Mouse (Mus musculus) T-cell, adult 66 days (primary cell): Measurements from ENCODE around the gene Aunip. TPM values are rescaled to one million over a fixed set of nuclear protein-coding genes. Genes with fewer than 3 reads are reported as not detected.

ENCODE experiments used
- total RNA-seq, 2 experiments: library from RNA; stranded (reverse); gene quantifications; 3 replicates in 1 of 2; 4 replicates in 1 of 2; pipeline ENCODE4 v1.2.4; 2023

Aunip gene
- total RNA-seq = under 1 TPM in 1 of 2 experiments, not detected in 1; 0.87 TPM

DNA sequence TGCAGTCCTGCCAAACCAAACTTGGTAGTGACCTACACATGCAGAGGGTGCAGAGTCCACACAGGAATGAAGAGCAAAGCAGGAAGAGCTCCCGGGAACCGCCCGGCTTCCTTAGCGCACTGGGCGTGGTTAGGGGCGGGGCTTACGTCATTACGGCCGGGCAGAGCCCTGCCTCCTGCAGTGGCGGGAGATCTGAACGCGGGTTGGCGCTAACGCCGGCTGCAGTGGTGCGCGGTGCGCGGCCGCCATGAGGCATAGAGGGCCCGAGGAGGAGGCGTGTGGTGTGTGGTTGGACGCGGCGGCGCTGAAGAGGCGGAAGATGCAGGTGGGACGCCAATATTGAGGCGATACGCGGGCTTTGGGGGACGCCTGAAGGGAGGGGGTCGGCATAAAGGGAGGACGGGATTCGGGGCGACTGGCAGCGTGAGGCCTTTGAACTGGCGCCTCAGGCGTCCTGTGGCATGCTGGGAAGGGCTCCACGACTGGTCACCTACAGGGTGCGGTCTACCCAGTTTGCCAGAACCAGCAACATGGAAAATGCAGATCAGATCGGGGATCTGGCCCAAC lies at the start of gene Aunip:
Aunip (plus strand) TSS at position 155 of the 567 bp plus-strand sequence.

DNA sequence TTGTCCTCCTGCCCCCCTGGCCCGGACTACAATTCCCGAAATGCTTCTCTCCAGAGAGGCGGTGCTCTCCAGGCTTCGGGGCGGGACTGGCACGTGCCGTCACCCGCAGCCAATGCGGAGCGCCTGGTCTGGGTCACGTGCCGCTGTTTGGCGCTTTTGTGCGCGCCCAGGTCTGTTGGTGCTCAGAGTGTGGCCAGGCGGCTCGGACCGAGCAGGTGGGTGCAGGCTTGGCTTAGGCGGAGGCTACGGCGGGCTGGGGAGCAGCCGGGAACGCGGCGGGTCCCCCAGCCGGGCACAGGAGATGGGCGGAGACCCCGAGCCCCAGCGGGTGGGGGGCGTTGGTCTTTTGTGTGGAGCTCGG lies 42.6 kb upstream of the Aunip start, which contains the start of gene Stmn1:
Stmn1 (plus strand) TSS at position 106 of the 361 bp plus-strand sequence.

DNA sequence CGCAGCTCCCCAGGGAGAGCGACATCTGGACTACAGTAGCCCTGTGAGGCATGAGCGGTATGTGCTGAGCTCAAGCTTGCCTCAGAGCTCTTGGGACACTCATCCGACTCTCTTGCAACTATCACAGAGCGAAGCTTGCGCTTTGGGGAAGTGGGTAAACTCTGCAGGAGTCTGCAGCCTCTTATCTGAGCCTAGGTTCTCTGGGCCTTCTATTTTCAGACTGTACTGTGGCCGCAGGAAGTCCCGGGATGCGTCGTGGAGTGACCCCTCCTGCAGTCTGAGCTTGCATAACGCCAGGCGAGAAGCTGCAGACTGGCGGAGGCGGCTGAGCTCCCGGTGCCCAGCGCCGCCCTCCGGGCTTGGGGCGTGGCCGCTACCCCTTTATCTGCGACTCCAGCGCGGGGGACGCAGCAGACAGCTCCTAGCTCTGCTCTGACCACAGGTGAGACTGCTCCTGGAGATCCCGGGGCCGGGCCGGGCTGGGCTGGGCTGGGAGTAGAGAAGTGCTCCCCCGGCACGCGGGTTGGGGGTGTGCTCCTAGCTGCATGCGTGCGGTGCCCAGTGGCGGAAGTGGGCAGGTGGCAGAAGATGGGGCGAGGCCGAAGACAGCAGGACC lies 14.1 kb upstream of the Aunip start, which contains the start of gene Paqr7:
Paqr7 (plus strand) TSS at position 103 of the 616 bp plus-strand sequence.

DNA sequence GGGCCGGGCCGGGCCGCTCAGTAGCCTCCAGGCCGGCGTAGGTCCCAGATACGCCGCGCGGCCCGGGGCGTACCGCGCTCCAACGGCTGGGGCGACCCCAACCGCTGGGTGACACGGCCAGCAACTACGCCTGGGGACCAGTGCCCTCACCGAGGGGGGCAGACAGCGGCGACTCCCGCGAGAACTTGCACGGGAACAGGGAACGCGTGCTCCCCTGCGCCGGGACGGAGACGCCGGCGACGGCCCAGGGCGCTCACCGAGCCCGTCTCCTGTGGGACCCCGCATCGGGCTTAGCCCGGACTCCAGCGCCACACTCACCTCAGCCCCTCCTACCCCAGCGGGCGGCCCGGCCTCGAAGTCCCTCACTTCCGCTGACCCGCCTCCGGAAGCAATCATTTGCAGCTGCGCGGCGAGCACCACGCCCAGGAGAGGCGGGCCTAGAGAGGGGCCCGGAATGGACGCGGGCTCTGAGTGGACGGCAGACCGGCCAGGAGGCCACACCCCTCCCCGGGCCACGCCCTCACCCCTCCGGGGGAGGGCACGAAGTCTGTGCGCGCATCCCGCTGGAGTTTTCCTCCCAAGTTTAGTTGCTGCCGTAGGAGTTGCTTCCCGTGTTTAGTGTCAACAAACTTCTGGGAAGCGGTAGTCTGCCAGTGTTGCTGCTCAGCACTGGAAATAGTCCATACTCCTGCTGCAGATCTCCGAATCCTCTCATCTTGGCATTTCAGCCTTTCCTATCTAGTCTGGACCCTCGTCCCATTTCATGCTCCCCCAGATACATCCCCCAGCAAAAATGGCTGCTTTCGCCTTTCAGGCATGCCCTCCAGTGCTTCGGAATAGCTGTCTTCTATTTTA lies 24.4 kb downstream of the Aunip start, which contains the start of gene Mtfr1l:
Mtfr1l (minus strand) TSS at position 456 of the 855 bp plus-strand sequence.

DNA sequence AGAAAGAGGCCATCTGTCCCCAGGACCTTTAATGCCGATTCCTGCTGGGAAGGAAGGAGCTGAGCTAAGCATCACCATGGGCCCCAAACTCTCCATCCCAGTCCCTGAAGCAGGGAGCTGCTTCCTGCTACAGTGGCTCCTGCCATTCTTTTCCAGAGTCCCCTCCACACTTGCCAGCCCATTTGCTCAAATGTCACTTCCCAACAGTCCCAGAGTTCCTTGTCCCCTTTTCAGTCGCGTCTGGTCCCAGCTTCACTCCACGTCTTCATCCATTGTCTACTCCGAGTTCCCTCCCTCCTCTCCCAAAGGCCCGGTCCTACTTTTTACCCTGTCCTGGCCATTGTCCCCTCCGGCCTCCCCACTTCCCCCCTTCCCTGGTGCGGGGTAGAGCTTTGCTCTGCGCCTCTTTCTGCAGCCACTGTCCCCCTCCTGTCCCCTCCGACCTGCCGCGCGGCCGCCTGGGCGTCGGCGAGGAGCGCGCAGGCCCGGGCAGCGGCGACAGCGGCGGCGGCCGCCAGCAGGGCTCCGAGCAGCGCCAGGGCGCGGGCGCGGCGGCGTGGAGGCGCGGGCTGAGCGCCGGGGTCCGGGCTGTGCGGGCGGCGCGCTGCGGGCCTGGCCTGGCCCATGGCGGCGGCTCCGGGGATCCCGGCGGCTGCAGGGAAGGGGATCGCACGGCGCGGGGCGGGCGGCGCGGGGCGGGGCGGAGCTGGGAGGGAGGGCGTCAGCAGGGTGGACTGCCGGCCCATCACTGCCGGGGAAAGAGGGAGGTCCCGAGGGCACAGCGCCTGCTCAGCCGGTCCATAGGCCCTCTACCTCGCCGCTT lies 40.9 kb downstream of the Aunip start, which contains the start of gene Selenon:
Selenon (minus strand) TSS at position 673 of the 823 bp plus-strand sequence.

Other genes with a start within 250 kb of the Aunip start
- 10 to 100 TPM; 13.4 to 15.6 TPM for gene Pdik1l, start 223.1 kb upstream of the Aunip start, total RNA-seq
- not detected for gene Trim63, start 195.9 kb upstream of the Aunip start, total RNA-seq
- not detected for gene Slc30a2, start 167.8 kb upstream of the Aunip start, total RNA-seq
- gene Extl1, start 127.1 kb upstream of the Aunip start, total RNA-seq = not detected
- 1 to 10 TPM; 2.6 to 3.2 TPM for gene Pafah2, start 114.7 kb upstream of the Aunip start, total RNA-seq
- gene Stmn1, start 42.7 kb upstream of the Aunip start, total RNA-seq = 10 to 100 TPM; 32.6 to 50.9 TPM
- 10 to 100 TPM; 28.8 to 29.8 TPM for gene Paqr7, start 14.3 kb upstream of the Aunip start, total RNA-seq
- gene Mtfr1l, start 24.4 kb downstream of the Aunip start, total RNA-seq = 10 to 100 TPM; 49.0 to 50.6 TPM
- 1 to 10 TPM; 1.1 to 1.7 TPM for gene Selenon, start 41.2 kb downstream of the Aunip start, total RNA-seq
- 1 to 10 TPM; 7.4 to 8.1 TPM for gene Man1c1, start 193.3 kb downstream of the Aunip start, total RNA-seq